Mouse (Mus musculus) fibroblast of lung, adult 2 months (primary cell): ENCODE results near the gene Atxn2l.

ENCODE experiments used
- DNase-seq: peaks from one replicate; pipeline ENCODE4 v3.0.0-alpha.2; 2011; ENCODE audit warnings: low read depth

Atxn2l gene

DNA sequence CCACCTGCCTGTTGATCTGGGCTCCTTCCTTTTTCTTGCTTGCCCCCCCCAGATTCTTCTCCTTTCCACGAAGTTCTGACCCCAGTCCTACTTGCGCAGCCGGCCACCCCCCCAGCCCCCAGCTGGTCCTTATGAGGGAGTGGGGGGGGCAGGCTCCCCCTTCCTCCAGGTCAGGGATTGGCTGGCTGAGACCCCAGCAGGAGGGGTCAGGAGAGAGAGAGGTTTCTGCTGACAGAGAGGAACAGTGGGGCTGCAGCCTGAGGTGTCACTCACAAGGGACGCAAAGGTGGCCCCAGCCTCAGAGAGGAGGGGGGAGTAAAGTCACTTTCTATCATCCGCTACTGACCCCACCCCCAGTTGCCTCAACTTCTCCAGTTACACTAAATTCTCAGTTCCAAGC lies 40.2 kb downstream of the Atxn2l start, which contains the start of gene Atp2a1:
TSS of gene Atp2a1 (minus strand) at position 105 of the 400 bp plus-strand sequence.
- no peak for DNase-seq

- DNase-seq: no peak
Measured at GRCm38 (mm10) chr7:126461626-126462025, 41.6 kb downstream of the Atxn2l start.

DNA sequence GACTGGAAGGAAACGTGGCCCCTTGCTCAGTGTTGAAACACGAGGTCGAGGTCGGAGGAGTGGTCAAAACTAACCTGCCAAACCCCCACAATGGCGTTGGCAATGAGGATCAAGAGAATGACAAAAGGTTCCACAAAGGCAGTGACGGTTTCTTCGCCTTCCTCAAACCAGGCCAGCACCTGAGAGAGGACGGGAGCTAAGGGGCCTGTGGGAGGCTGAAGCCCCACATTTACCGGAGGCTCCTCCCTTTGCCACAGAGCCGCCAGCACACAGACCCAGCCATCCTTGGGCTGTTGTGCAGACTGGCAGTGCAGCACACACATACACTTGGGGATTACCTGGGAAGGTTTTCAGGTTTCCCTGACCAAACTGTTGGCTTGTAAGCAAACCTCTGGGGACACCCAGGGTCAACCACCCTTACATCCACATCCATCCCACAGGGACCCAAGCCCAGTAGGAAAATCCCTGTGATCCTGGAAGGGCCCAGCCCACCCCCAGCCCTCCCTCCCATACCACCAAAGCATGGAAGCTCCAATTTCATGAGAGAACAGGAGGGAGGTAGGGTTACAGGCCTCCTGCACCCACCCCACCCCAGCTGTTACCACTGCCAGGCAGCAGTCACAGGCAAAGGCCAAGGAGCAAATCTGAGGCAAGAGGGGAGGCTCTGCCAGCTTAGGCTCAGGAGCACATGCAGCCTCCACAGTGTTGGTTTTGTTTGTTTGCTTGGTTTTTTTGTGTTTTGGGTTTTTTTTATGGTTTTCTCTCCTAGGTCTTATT lies 42.4 kb downstream of the Atxn2l start:
- no peak for DNase-seq

GRCm38 (mm10) chr7:126458844-126459618 lies 44.2 kb downstream of the Atxn2l start:
- DNase-seq: no peak

GRCm38 (mm10) chr7:126458225-126458624 lies 45.0 kb downstream of the Atxn2l start:
- no peak for DNase-seq

GRCm38 (mm10) chr7:126456382-126457266 lies 46.6 kb downstream of the Atxn2l start:
- DNase-seq: no peak

GRCm38 (mm10) chr7:126455242-126455641 lies 48.0 kb downstream of the Atxn2l start:
- DNase-seq: no peak

DNA sequence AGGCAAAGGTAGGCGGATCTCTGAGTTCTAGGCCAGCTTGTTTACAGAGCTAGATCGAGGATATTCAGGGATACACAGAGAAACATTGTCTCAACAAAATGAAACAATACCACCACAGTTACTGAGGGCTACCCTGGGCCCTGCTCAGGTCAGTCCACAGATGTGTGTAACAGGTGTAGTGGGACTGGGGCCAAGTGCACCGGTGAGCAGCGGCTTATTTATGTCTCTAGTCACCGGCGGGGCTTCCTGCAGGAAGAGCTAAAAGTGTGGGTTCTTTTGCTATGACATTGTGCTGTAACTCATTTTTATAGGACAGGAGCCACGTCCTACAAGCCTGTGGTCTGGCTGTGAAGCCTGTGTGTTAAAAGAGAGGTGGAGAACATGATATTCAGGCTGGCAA lies 49.4 kb downstream of the Atxn2l start:
- no peak for DNase-seq

GRCm38 (mm10) chr7:126452244-126452643 lies 51.0 kb downstream of the Atxn2l start:
- DNase-seq: no peak

- DNase-seq: no peak
Measured at GRCm38 (mm10) chr7:126450641-126451040, 52.6 kb downstream of the Atxn2l start.

- DNase-seq: no peak
Measured at GRCm38 (mm10) chr7:126449991-126450390, 53.2 kb downstream of the Atxn2l start.

- no peak for DNase-seq
Measured at GRCm38 (mm10) chr7:126448481-126448880, 54.8 kb downstream of the Atxn2l start.

DNA sequence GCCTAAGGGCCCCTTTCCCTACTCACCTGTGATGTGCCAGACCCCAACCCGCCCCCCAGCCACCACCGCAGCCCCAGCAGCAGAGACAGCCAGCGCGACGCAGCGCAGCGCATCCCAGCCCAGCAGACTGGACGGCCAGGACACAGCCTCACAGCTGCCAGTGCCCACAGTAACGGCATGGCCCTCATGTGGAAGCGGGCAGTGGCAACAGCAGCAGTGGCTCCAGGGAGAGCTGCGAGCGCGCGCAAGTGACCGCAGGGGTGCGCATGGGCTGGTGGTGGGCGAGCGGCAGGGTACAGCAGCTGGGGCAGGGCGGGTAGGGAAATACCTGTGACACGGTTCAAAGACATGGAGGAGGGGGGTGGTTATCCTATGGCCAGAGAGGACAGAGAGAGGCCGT lies 57.0 kb downstream of the Atxn2l start:
- DNase-seq: no peak

GRCm38 (mm10) chr7:126445104-126445815 lies 58.0 kb downstream of the Atxn2l start:
- no peak for DNase-seq

DNA sequence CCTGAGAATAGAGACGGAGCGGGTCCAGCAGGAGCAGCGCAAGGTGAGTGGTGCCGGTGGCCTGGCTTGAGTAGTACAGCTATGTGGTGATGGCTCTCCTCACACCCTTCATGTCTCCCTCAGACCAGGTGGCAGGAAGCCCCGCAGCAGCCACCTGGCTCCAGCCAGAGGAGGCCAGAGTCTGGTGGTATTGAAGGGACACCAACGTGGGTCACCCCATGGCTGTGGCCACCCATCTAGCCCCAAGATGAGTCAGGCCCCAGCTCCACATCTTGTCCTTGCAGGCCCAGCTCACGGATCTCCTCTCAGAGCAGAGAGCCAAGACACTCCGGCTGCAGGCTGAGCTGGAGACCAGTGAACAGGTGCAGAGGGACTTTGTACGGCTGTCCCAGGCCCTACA lies 58.7 kb downstream of the Atxn2l start:
- DNase-seq: no peak

DNA sequence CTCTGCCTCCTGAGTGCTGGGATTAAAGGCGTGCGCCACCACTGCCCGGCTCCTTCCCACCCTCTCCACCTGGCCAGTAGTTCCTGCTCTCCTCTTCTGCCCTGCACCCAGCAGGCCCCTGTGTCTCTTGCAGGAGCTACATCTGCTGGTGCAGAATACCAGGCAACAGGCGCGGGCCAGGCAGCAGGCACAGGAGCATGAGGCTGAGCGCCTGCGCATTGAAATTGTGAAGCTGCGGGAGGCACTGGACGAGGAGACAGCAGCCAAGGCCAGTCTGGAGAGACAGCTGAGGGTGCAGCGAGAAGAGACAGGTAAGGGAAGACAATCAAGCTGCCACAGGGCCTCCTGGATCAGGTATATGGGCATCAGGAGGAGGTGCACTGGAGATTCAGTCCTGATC lies 59.2 kb downstream of the Atxn2l start:
- no peak for DNase-seq
